Mouse (Mus musculus): ENCODE results near the gene BC030870. TPM values are rescaled to one million over a fixed set of nuclear protein-coding genes. Genes with fewer than 3 reads are reported as not detected.
A peak's percentile ranks its signal among the peaks of the same experiment; 100 is the strongest.

BC030870 gene
- total and polyA plus RNA-seq, 3 experiments = not detected

GRCm38 (mm10) chr8:65138830-65139466 lies 9.6 kb upstream of the BC030870 start:
- no peak overlapping the region for H3K27ac ChIP-seq
- H3K4me3 ChIP-seq = no peak overlapping the region
- H3K79me2 ChIP-seq (replicated peaks; ENCODE audit: control insufficient read depth, insufficient read depth, low read length) = no peaks in the 10 kb centered on the region
- H3K4me1 ChIP-seq (ENCODE audit: control insufficient read depth, insufficient read depth, low read length) = no peaks in the 10 kb centered on the region
- no peaks in the 10 kb centered on the region for H3K27me3 ChIP-seq (ENCODE audit: control insufficient read depth, insufficient read depth, low read length)
- no peak overlapping the region for H3K9ac ChIP-seq (ENCODE audit: low read depth, low read length)
- 61% methylated on average over 3 of the region's 3 CpGs for WGBS
- no peak for DNase-seq
- TF ChIP-seq CTCF (IDR thresholded peaks at IDR 0.05) (peak; percentile 34), EP300 (IDR thresholded peaks at IDR 0.05; ENCODE audit: insufficient read depth, low read depth, low read length) (no peak)
- H3K36me3 ChIP-seq (ENCODE audit: control insufficient read depth, insufficient read depth, low read length) = no peaks in the 10 kb centered on the region
- intact Hi-C loops (cut with DNase I) = no loop called here

GRCm38 (mm10) chr8:65126454-65126853 lies 2.9 kb downstream of the BC030870 start:
- intact Hi-C loops (cut with DNase I) = no loop called here
- Histone ChIP-seq H3K79me2 (replicated peaks; ENCODE audit: control insufficient read depth, insufficient read depth, low read length) (no peaks in the 10 kb centered on the region), H3K27ac (no peak overlapping the region), H3K36me3 (ENCODE audit: control insufficient read depth, insufficient read depth, low read length) (no peaks in the 10 kb centered on the region), H3K4me3 (no peak overlapping the region), H3K9ac (ENCODE audit: low read depth, low read length) (no peak overlapping the region), H3K27me3 (ENCODE audit: control insufficient read depth, insufficient read depth, low read length) (no peaks in the 10 kb centered on the region), H3K4me1 (ENCODE audit: control insufficient read depth, insufficient read depth, low read length) (no peaks in the 10 kb centered on the region)
- TF ChIP-seq CTCF (IDR thresholded peaks at IDR 0.05) (no peak), EP300 (IDR thresholded peaks at IDR 0.05; ENCODE audit: insufficient read depth, low read depth, low read length) (no peak), POLR2A (IDR thresholded peaks at IDR 0.05; ENCODE audit: insufficient read depth, low read depth, low read length) (no peak)
- 64% methylated on average over 3 of the region's 3 CpGs for WGBS
- no peak for DNase-seq

DNA sequence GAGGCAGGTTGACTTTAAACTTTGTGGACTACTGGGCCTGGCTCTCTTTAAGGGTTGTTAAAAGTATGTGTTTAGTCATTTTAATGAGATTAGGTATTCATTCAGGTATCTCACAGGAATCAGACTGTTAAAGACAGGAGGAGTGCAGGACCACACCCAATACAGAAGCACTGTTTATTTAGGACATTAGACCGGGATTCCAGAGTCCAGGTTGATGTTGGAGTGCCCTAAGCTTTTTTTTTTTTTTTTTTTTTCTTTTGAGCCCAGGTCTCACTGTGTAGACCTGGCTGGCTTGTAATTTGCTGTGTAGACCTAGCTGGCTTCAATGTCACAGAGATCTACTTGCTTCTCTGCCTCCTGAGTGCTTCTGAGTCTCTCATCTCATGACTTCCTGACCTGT lies 3.3 kb downstream of the BC030870 start:
- no peaks in the 10 kb centered on the region for H3K27me3 ChIP-seq (ENCODE audit: control insufficient read depth, insufficient read depth, low read length)
- H3K79me2 ChIP-seq (replicated peaks; ENCODE audit: control insufficient read depth, insufficient read depth, low read length) = no peaks in the 10 kb centered on the region
- no peak overlapping the region for H3K27ac ChIP-seq
- no peak for DNase-seq
- H3K9ac ChIP-seq (ENCODE audit: low read depth, low read length) = no peak overlapping the region
- no peak for TF ChIP-seq POLR2A (IDR thresholded peaks at IDR 0.05; ENCODE audit: insufficient read depth, low read depth, low read length)
- TF ChIP-seq EP300 (IDR thresholded peaks at IDR 0.05; ENCODE audit: insufficient read depth, low read depth, low read length) = no peak
- TF ChIP-seq CTCF (IDR thresholded peaks at IDR 0.05) = no peak
- intact Hi-C loops (cut with DNase I) = no loop called here
- H3K4me3 ChIP-seq = no peak overlapping the region
- no peaks in the 10 kb centered on the region for H3K4me1 ChIP-seq (ENCODE audit: control insufficient read depth, insufficient read depth, low read length)
- no peaks in the 10 kb centered on the region for H3K36me3 ChIP-seq (ENCODE audit: control insufficient read depth, insufficient read depth, low read length)
- 46% methylated on average over 1 of the region's 1 CpGs for WGBS

GRCm38 (mm10) chr8:65112092-65112491 lies 17.3 kb downstream of the BC030870 start:
- intact Hi-C loops (cut with DNase I) = loop anchor here (5.0 kb wide), 1 partner anchor 150 kb away; no protein-coding TSS in a partner anchor
- WGBS = 65% methylated on average over 6 of the region's 6 CpGs
- H3K27me3 ChIP-seq (ENCODE audit: control insufficient read depth, insufficient read depth, low read length) = no peaks in the 10 kb centered on the region
- no peaks in the 10 kb centered on the region for H3K4me1 ChIP-seq (ENCODE audit: control insufficient read depth, insufficient read depth, low read length)
- H3K36me3 ChIP-seq (ENCODE audit: control insufficient read depth, insufficient read depth, low read length) = no peaks in the 10 kb centered on the region
- H3K27ac ChIP-seq = no peak overlapping the region
- no peaks in the 10 kb centered on the region for H3K79me2 ChIP-seq (replicated peaks; ENCODE audit: control insufficient read depth, insufficient read depth, low read length)
- no peak overlapping the region for H3K9ac ChIP-seq (ENCODE audit: low read depth, low read length)
- no peak for TF ChIP-seq EP300 (IDR thresholded peaks at IDR 0.05; ENCODE audit: insufficient read depth, low read depth, low read length)
- no peak for TF ChIP-seq POLR2A (IDR thresholded peaks at IDR 0.05; ENCODE audit: insufficient read depth, low read depth, low read length)
- no peak for TF ChIP-seq CTCF (IDR thresholded peaks at IDR 0.05)
- H3K4me3 ChIP-seq = no peak overlapping the region
- no peak for DNase-seq

- TF ChIP-seq EP300 (IDR thresholded peaks at IDR 0.05; ENCODE audit: insufficient read depth, low read depth, low read length) (no peak), CTCF (IDR thresholded peaks at IDR 0.05) (peak; percentile 86), POLR2A (IDR thresholded peaks at IDR 0.05; ENCODE audit: insufficient read depth, low read depth, low read length) (no peak)
- Histone ChIP-seq H3K9ac (ENCODE audit: low read depth, low read length) (no peak overlapping the region), H3K27me3 (ENCODE audit: control insufficient read depth, insufficient read depth, low read length) (no peaks in the 10 kb centered on the region), H3K4me3 (no peak overlapping the region), H3K36me3 (ENCODE audit: control insufficient read depth, insufficient read depth, low read length) (no peaks in the 10 kb centered on the region), H3K27ac (no peak overlapping the region), H3K4me1 (ENCODE audit: control insufficient read depth, insufficient read depth, low read length) (no peaks in the 10 kb centered on the region), H3K79me2 (replicated peaks; ENCODE audit: control insufficient read depth, insufficient read depth, low read length) (no peaks in the 10 kb centered on the region)
- intact Hi-C loops (cut with DNase I) = loop anchor here (1.0 to 5.0 kb wide), 2 partner anchors 88 to 148 kb away; no protein-coding TSS in a partner anchor
- WGBS = 38% methylated on average over 5 of the region's 5 CpGs
- DNase-seq = peak; percentile 38 to 62
Observed at GRCm38 (mm10) chr8:65110285-65110691, 19.1 kb downstream of the BC030870 start.

DNA sequence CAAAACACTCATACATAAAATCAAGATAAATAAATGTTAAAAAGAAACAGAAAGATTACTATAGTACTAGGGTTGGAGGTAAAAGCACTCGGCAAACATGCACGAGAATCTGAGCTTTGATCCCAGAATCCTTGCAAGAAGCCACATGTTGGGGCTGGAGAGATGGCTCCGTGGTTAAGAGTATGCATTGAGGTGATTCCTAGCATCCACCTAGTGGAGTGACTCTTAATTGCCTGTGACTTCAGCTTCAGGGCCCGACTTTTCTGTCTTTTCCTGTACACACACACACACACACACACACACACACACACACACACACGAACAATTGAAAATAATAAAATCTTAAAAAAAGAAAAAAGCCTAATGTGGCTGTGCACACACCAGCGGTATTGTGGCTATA lies 20.4 kb downstream of the BC030870 start:
- Histone ChIP-seq H3K79me2 (replicated peaks; ENCODE audit: control insufficient read depth, insufficient read depth, low read length) (no peaks in the 10 kb centered on the region), H3K4me3 (no peak overlapping the region), H3K4me1 (ENCODE audit: control insufficient read depth, insufficient read depth, low read length) (no peaks in the 10 kb centered on the region), H3K36me3 (ENCODE audit: control insufficient read depth, insufficient read depth, low read length) (no peaks in the 10 kb centered on the region), H3K27me3 (ENCODE audit: control insufficient read depth, insufficient read depth, low read length) (no peaks in the 10 kb centered on the region), H3K27ac (no peak overlapping the region), H3K9ac (ENCODE audit: low read depth, low read length) (no peak overlapping the region)
- DNase-seq = no peak
- TF ChIP-seq CTCF (IDR thresholded peaks at IDR 0.05) = no peak
- TF ChIP-seq POLR2A (IDR thresholded peaks at IDR 0.05; ENCODE audit: insufficient read depth, low read depth, low read length) = no peak
- no peak for TF ChIP-seq EP300 (IDR thresholded peaks at IDR 0.05; ENCODE audit: insufficient read depth, low read depth, low read length)
- intact Hi-C loops (cut with DNase I) = no loop called here
- 65% methylated on average over 6 of the region's 6 CpGs for WGBS

Data from heart, adult 2 months (tissue).